Mouse (Mus musculus) gastrocnemius, adult 8-10 months (tissue): ENCODE measurements around the gene Ntm. TPM values are rescaled to one million over a fixed set of nuclear protein-coding genes. Genes with fewer than 3 reads are reported as not detected.

Source experiments
- DNase-seq, 2 experiments: peaks; one replicate each; pipeline ENCODE4 v3.0.0; 2022; ENCODE audit warnings: low spot score in 2 of 2
- total RNA-seq, 4 experiments: library from RNA; stranded (reverse); gene quantifications; 2 replicates each; pipeline ENCODE4 v1.2.4; 2022

The Ntm gene
- total RNA-seq, 4 experiments from 2014 or later, result 0.46 to 0.92 (median 0.72) TPM

DNA sequence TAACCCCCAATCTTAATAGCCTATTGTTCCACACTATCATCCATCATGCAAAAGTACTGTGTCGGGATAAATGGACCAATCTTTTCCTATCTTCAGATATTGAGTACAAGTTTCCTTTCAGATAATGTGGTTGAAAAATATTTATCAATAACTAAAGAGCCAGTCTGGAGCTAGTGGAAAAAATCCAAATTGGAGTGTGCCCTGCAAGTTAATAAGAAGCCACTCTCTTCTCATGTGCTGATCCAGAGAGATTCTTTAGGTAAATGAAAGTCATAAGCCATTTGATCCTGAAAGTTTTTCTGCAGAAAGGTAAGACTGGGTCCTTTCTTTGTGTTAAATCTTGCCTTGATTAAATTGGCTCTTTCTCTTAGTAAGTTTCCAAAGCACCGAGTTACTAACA lies 627.3 kb downstream of the Ntm start:
- DNase-seq, result no peak

GRCm38 (mm10) chr9:29332296-29333090 lies 630.4 kb downstream of the Ntm start:
- DNase-seq, result no peak

DNA sequence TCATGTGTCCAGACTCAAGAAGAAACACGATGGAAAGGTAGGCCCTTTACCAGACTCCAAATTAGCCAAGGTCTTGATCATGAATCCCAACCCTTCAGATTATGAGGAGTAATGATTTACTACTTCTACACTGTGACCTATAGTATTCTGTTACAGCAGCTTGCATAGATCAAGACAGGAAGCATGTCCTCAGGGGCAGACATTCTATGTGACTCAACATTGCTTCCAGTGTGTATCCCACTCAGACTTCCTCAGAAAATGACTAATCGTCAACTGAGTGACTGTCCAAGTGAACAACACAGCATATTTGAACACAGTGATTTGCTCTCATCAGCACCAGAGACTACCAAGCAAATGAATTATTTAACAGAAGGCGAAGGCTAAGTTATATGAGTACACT lies 632.5 kb downstream of the Ntm start:
- no peak for DNase-seq

GRCm38 (mm10) chr9:29326283-29326682 lies 636.7 kb downstream of the Ntm start:
- DNase-seq, result no peak

DNA sequence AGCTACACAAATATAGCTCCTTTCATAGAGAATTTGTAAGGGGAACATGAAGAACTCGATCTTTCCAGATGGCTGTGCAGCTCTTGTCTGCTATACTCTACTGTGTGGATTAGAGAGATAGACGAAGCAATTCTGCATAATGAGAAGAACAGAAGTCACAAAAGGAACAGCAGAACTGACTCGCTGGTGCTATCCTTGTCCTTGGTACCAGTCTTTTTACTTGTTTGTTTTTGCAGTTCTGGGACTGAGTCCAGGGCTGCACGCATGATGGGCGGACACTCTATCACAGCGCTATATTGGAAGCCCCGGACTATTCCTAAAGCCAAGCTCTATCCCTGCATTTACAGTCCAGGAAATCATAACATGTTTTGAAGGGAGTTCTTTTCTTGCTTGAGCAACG lies 637.8 kb downstream of the Ntm start:
- no peak for DNase-seq

DNA sequence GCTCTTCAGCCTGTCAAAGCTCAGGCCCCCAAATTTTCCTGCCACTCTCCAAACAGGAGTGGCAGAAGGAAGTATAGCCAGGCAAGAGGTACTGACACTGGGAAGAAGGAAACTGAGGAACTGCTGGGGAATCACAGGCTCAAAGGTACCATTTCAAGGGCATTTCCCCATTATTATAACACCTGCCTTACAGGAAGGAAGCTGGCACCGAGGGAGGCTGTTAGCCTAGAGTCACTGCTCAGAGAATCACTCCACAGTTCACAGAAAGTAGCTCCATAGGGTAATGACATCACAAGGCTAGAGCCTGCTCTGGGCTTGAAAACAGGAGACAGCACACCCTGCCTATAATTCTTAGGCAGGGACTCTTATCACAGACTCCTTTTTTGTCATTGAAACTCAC lies 643.7 kb downstream of the Ntm start:
- DNase-seq, result no peak

GRCm38 (mm10) chr9:29318676-29319162 lies 644.2 kb downstream of the Ntm start:
- DNase-seq, result no peak

- DNase-seq, result no peak
Measured at GRCm38 (mm10) chr9:29317623-29318022, 645.3 kb downstream of the Ntm start.

- DNase-seq, result no peak
Measured at GRCm38 (mm10) chr9:29315842-29316241, 647.1 kb downstream of the Ntm start.

GRCm38 (mm10) chr9:29306961-29307360 lies 656.0 kb downstream of the Ntm start:
- DNase-seq, result no peak

GRCm38 (mm10) chr9:29298340-29298739 lies 664.6 kb downstream of the Ntm start:
- no peak for DNase-seq

DNA sequence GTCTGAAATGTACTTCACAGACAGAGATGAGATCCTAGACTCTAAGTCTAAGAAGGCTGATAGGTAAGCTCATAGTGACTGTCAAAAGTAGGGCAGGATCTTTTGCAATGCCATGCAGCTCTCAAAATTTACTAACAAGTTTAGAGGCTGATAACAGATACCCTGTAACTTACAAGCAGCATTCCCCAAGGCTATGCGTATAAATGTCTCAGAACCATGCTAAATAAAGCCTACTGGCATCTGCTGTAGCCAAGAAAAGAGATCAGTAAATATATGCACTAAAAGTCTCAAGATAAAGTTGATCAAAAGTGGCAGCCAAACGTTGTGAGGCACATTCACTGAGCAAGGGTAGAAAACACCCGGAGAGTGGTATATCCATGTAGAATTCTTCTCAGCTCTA lies 666.2 kb downstream of the Ntm start:
- DNase-seq, result no peak

DNA sequence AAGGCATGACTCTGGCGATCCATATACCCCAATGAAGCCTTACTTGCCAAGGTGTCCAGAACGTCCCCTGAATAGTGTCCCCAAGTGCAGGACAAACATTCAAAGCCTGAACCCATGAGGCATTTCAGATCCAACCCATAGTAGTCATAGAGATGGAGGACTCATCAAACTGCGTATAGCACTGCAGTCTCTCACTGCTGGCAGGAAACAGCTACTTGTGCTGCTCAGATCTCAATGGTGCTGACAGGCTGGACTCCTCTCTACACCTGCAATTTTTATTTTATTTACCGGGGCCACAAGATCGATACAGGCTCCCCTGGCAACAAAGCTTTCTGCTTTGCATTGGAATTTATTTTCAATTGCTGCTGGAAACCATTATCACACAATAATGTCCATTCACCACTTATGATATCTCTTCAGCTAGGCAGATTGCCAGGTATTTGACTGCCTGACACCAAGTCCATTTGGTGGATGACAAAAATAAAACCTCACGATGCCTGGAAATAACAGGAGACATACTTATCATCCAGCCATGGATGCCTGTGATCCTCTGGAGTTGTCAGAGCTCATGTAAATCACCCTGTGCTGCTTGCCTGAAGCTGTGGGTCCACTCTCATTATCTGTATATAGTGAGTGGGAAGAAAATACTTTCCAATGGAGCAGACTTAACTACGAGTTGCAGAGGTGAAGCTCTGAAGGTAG lies 674.8 kb downstream of the Ntm start:
- DNase-seq, result no peak

DNA sequence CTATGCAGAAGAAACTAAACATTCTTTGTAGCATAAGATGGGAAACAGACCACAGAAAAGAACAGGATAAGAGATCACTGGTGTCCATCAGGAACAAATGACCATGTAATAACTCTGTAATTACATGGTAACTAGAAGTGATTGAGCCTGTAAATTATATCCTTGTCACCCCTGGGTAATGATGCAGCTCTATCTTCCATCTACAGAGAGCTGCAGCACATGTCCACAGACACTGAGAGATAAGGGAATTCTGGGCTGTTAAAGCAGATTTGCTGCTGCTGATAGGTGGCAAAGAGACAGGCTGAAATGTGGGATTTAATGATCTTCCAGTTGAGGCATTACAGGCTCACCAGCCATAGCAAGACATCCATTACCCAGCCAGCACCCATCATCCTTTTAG lies 677.8 kb downstream of the Ntm start:
- DNase-seq, result no peak

GRCm38 (mm10) chr9:29272861-29273260 lies 690.1 kb downstream of the Ntm start:
- no peak for DNase-seq

- DNase-seq, result no peak
Measured at GRCm38 (mm10) chr9:29269988-29270387, 693.0 kb downstream of the Ntm start.

- DNase-seq, result no peak
Measured at GRCm38 (mm10) chr9:29269277-29269646, 693.7 kb downstream of the Ntm start.

DNA sequence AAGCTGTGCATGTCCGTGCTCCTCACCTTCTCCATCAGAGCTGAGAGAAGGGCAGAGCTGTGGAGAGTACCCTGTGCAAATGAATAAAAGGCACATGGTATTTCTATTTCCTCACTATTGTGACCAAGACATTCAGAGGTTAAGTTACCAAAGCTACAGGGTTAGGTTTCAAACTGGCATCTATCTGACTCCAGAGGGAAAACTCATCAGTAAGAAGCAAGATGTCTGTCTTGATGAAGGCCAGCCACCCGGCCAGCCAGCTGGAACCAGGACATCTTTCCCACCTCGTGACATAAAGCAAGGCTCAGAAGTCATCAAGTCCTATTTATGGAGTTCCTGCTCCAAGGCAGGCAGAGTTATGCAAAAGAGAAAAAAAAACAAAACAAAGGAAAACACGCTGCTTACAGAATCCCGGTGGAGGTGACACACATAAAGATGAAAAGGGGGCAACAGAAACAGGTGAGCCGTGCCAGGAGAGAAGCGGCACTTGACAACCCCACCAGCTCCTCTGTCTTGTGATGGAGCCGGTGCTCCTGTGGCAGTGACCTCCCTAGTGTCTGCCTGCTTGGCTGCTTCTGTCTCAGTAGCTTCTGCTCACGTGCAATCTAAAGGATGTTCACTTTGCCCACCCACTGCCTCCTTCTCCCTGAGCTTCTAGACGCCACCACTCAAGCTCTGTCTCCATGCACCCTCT lies 694.2 kb downstream of the Ntm start:
- DNase-seq, result no peak

GRCm38 (mm10) chr9:29267663-29268062 lies 695.3 kb downstream of the Ntm start:
- no peak for DNase-seq

- DNase-seq, result no peak
Measured at GRCm38 (mm10) chr9:29265177-29265576, 697.8 kb downstream of the Ntm start.

GRCm38 (mm10) chr9:29262836-29263235 lies 700.1 kb downstream of the Ntm start:
- no peak for DNase-seq

- no peak for DNase-seq
Measured at GRCm38 (mm10) chr9:29252866-29253265, 710.1 kb downstream of the Ntm start.
